Mouse (Mus musculus): Measurements from ENCODE around the gene 5830411N06Rik.
A peak's percentile ranks its signal among the peaks of the same experiment; 100 is the strongest.

The 5830411N06Rik gene

GRCm38 (mm10) chr7:140247216-140247615 is at the start of gene 5830411N06Rik:
TSS of gene 5830411N06Rik (plus strand) at chr7:140247284.
- no peak for DNase-seq

GRCm38 (mm10) chr7:140201090-140201489 is 46.0 kb upstream of the 5830411N06Rik start:
- no peak for DNase-seq

- DNase-seq = no peak
Observed at GRCm38 (mm10) chr7:140205864-140206263, 41.2 kb upstream of the 5830411N06Rik start, which contains the start of gene Olfr524. TSS of gene Olfr524 (minus strand) at chr7:140205964.

GRCm38 (mm10) chr7:140206904-140207303 is 40.2 kb upstream of the 5830411N06Rik start:
- DNase-seq = no peak

GRCm38 (mm10) chr7:140208153-140208552 is 38.9 kb upstream of the 5830411N06Rik start:
- DNase-seq = no peak

- DNase-seq = peak; percentile 73
Observed at GRCm38 (mm10) chr7:140208677-140209076, 38.4 kb upstream of the 5830411N06Rik start.

GRCm38 (mm10) chr7:140213841-140214240 is 33.2 kb upstream of the 5830411N06Rik start:
- no peak for DNase-seq

GRCm38 (mm10) chr7:140217967-140218366 is 29.1 kb upstream of the 5830411N06Rik start, which contains the start of gene Cd163l1:
TSS of gene Cd163l1 (plus strand) at chr7:140218267.
- DNase-seq = no peak

- no peak for DNase-seq
Observed at GRCm38 (mm10) chr7:140219268-140219667, 27.8 kb upstream of the 5830411N06Rik start.

GRCm38 (mm10) chr7:140220375-140220774 is 26.7 kb upstream of the 5830411N06Rik start:
- DNase-seq = no peak

GRCm38 (mm10) chr7:140224209-140224608 is 22.9 kb upstream of the 5830411N06Rik start:
- no peak for DNase-seq

GRCm38 (mm10) chr7:140228476-140228875 is 18.6 kb upstream of the 5830411N06Rik start:
- peak; percentile 24 for DNase-seq

- DNase-seq = no peak
Observed at GRCm38 (mm10) chr7:140231026-140231425, 16.1 kb upstream of the 5830411N06Rik start.

GRCm38 (mm10) chr7:140233696-140234095 is 13.4 kb upstream of the 5830411N06Rik start:
- no peak for DNase-seq

- DNase-seq = no peak
Observed at GRCm38 (mm10) chr7:140253780-140254299, 6.8 kb downstream of the 5830411N06Rik start.

GRCm38 (mm10) chr7:140295746-140296145 is 48.7 kb downstream of the 5830411N06Rik start:
- DNase-seq = no peak

- no peak for DNase-seq
Observed at GRCm38 (mm10) chr7:140296876-140297275, 49.8 kb downstream of the 5830411N06Rik start.

- no peak for DNase-seq
Observed at GRCm38 (mm10) chr7:140299416-140299815, 52.3 kb downstream of the 5830411N06Rik start.

GRCm38 (mm10) chr7:140319861-140320385 is 72.8 kb downstream of the 5830411N06Rik start:
- DNase-seq = no peak

- DNase-seq = no peak
Observed at GRCm38 (mm10) chr7:140320558-140320957, 73.5 kb downstream of the 5830411N06Rik start, which contains the start of gene Olfr525. TSS of gene Olfr525 (plus strand) at chr7:140320858.

- no peak for DNase-seq
Observed at GRCm38 (mm10) chr7:140321135-140321534, 74.1 kb downstream of the 5830411N06Rik start.

GRCm38 (mm10) chr7:140329766-140330304 is 82.8 kb downstream of the 5830411N06Rik start:
- DNase-seq = no peak

GRCm38 (mm10) chr7:140333717-140334116 is 86.6 kb downstream of the 5830411N06Rik start, which contains the start of gene Olfr527:
TSS of gene Olfr527 (plus strand) at chr7:140334017.
- DNase-seq = no peak

Data from kidney, postnatal 10 days (tissue).